Mouse (Mus musculus): ENCODE measurements around the gene Dglucy. TPM values are rescaled to one million over a fixed set of nuclear protein-coding genes. Genes with fewer than 3 reads are reported as not detected.

Dglucy gene
- 2.8 and 4.0 TPM in 2 replicates for polyA plus RNA-seq (2015; fragmentation: Nextera tagmentation; extraction: Ambion mirVana)

GRCm38 (mm10) chr12:100778934-100779865 lies at the start of gene Dglucy:
Gene Dglucy (plus strand): TSS chr12:100779057.
- TF ChIP-seq CTCF (IDR thresholded peaks at IDR 0.05; ENCODE audit: low read depth) (no peak), EP300 (optimal IDR thresholded peaks at IDR 0.05) (no peak)
- Histone ChIP-seq H3K9ac (ENCODE audit: low read length) (peak within 1 kb of the TSS; percentile 65), H3K9me3 (ENCODE audit: control insufficient read depth, low read length) (no peaks in the 10 kb centered on the region), H3K4me1 (replicated peaks; ENCODE audit: control insufficient read depth, insufficient read depth) (0 out of 2 replicates have a peak, but pooled peaks cover 3% of the 10 kb centered on the region), H3K4me3 (ENCODE audit: low read depth, low read length) (peak within 1 kb of the TSS; percentile 44), H3K36me3 (ENCODE audit: control insufficient read depth, insufficient read depth, low read length) (no peaks in the 10 kb centered on the region), H3K4me2 (replicated peaks; ENCODE audit: low read depth) (peak within 1 kb of the TSS; percentile 64), H3K27me3 (ENCODE audit: control insufficient read depth, insufficient read depth, low read length) (no peaks in the 10 kb centered on the region), H3K27ac (replicated peaks) (peak within 1 kb of the TSS; percentile 88)
- ATAC-seq (ENCODE audit: low FRiP score, low TSS enrichment) (peak; percentile 94), DNase-seq (ENCODE audit: low spot score) (peak; percentile 90)
- WGBS, result 14% methylated on average over 12 of the region's 12 CpGs

GRCm38 (mm10) chr12:100735156-100735555 lies 43.7 kb upstream of the Dglucy start:
- H3K36me3 ChIP-seq (ENCODE audit: control insufficient read depth, insufficient read depth, low read length), result no peaks in the 10 kb centered on the region
- H3K27ac ChIP-seq (replicated peaks), result no peak overlapping the region
- no peaks in the 10 kb centered on the region for H3K9me3 ChIP-seq (ENCODE audit: control insufficient read depth, low read length)
- H3K4me3 ChIP-seq (ENCODE audit: low read depth, low read length), result no peak overlapping the region
- H3K9ac ChIP-seq (ENCODE audit: low read length), result no peak overlapping the region
- H3K27me3 ChIP-seq (ENCODE audit: control insufficient read depth, insufficient read depth, low read length), result no peaks in the 10 kb centered on the region
- ATAC-seq (ENCODE audit: low FRiP score, low TSS enrichment) (no peak), DNase-seq (ENCODE audit: low spot score) (no peak)
- no peaks in the 10 kb centered on the region for H3K4me1 ChIP-seq (replicated peaks; ENCODE audit: control insufficient read depth, insufficient read depth)
- H3K4me2 ChIP-seq (replicated peaks; ENCODE audit: low read depth), result no peak overlapping the region
- TF ChIP-seq EP300 (optimal IDR thresholded peaks at IDR 0.05) (no peak), CTCF (IDR thresholded peaks at IDR 0.05; ENCODE audit: low read depth) (no peak)
- 76% methylated on average over 5 of the region's 5 CpGs for WGBS

GRCm38 (mm10) chr12:100735581-100735980 lies 43.3 kb upstream of the Dglucy start:
- WGBS, result 80% methylated on average over 2 of the region's 2 CpGs
- no peaks in the 10 kb centered on the region for H3K9me3 ChIP-seq (ENCODE audit: control insufficient read depth, low read length)
- ATAC-seq (ENCODE audit: low FRiP score, low TSS enrichment) (no peak), DNase-seq (ENCODE audit: low spot score) (no peak)
- no peaks in the 10 kb centered on the region for H3K27me3 ChIP-seq (ENCODE audit: control insufficient read depth, insufficient read depth, low read length)
- no peaks in the 10 kb centered on the region for H3K4me1 ChIP-seq (replicated peaks; ENCODE audit: control insufficient read depth, insufficient read depth)
- no peak overlapping the region for H3K4me3 ChIP-seq (ENCODE audit: low read depth, low read length)
- no peak for TF ChIP-seq EP300 (optimal IDR thresholded peaks at IDR 0.05)
- TF ChIP-seq CTCF (IDR thresholded peaks at IDR 0.05; ENCODE audit: low read depth), result no peak
- no peaks in the 10 kb centered on the region for H3K36me3 ChIP-seq (ENCODE audit: control insufficient read depth, insufficient read depth, low read length)
- H3K9ac ChIP-seq (ENCODE audit: low read length), result no peak overlapping the region
- H3K27ac ChIP-seq (replicated peaks), result no peak overlapping the region
- H3K4me2 ChIP-seq (replicated peaks; ENCODE audit: low read depth), result no peak overlapping the region

- no peak overlapping the region for H3K4me3 ChIP-seq (ENCODE audit: low read depth, low read length)
- no peaks in the 10 kb centered on the region; the same call in 1 of the 2 replicates for H3K9me3 ChIP-seq (ENCODE audit: control insufficient read depth, low read length)
- H3K4me1 ChIP-seq (replicated peaks; ENCODE audit: control insufficient read depth, insufficient read depth), result no peaks in the 10 kb centered on the region
- ATAC-seq (ENCODE audit: low FRiP score, low TSS enrichment), result no peak
- no peak for TF ChIP-seq CTCF (IDR thresholded peaks at IDR 0.05; ENCODE audit: low read depth)
- TF ChIP-seq EP300 (optimal IDR thresholded peaks at IDR 0.05), result no peak
- no peaks in the 10 kb centered on the region for H3K36me3 ChIP-seq (ENCODE audit: control insufficient read depth, insufficient read depth, low read length)
- no peak overlapping the region for H3K9ac ChIP-seq (ENCODE audit: low read length)
- H3K27me3 ChIP-seq (ENCODE audit: control insufficient read depth, insufficient read depth, low read length), result no peaks in the 10 kb centered on the region
- H3K27ac ChIP-seq (replicated peaks), result no peak overlapping the region
- WGBS, result 68% methylated on average over 3 of the region's 3 CpGs
- no peak for DNase-seq (ENCODE audit: low spot score)
- H3K4me2 ChIP-seq (replicated peaks; ENCODE audit: low read depth), result no peak overlapping the region
These were observed 40.4 kb upstream of the Dglucy start for GRCm38 (mm10) chr12:100738498-100738897.

GRCm38 (mm10) chr12:100739011-100739570 lies 39.8 kb upstream of the Dglucy start:
- no peak for ATAC-seq (ENCODE audit: low FRiP score, low TSS enrichment)
- 72% methylated on average over 4 of the region's 4 CpGs for WGBS
- H3K9me3 ChIP-seq (ENCODE audit: control insufficient read depth, low read length), result no peaks in the 10 kb centered on the region; the same call in 1 of the 2 replicates

More at GRCm38 (mm10) chr12:100739011-100739570, 39.8 kb upstream of the Dglucy start:
- H3K27ac ChIP-seq (replicated peaks), result no peak overlapping the region
- no peak overlapping the region for H3K9ac ChIP-seq (ENCODE audit: low read length)
- H3K4me3 ChIP-seq (ENCODE audit: low read depth, low read length), result no peak overlapping the region
- no peaks in the 10 kb centered on the region for H3K4me1 ChIP-seq (replicated peaks; ENCODE audit: control insufficient read depth, insufficient read depth)
- no peak for DNase-seq (ENCODE audit: low spot score)
- TF ChIP-seq EP300 (optimal IDR thresholded peaks at IDR 0.05), result no peak
- no peak for TF ChIP-seq CTCF (IDR thresholded peaks at IDR 0.05; ENCODE audit: low read depth)
- no peaks in the 10 kb centered on the region for H3K36me3 ChIP-seq (ENCODE audit: control insufficient read depth, insufficient read depth, low read length)
- H3K4me2 ChIP-seq (replicated peaks; ENCODE audit: low read depth), result no peak overlapping the region
- H3K27me3 ChIP-seq (ENCODE audit: control insufficient read depth, insufficient read depth, low read length), result no peaks in the 10 kb centered on the region

All from stomach, postnatal 0 days (tissue).